33 mouse cellular contexts compared by ENCODE assay signal in the genomic region with DNA sequence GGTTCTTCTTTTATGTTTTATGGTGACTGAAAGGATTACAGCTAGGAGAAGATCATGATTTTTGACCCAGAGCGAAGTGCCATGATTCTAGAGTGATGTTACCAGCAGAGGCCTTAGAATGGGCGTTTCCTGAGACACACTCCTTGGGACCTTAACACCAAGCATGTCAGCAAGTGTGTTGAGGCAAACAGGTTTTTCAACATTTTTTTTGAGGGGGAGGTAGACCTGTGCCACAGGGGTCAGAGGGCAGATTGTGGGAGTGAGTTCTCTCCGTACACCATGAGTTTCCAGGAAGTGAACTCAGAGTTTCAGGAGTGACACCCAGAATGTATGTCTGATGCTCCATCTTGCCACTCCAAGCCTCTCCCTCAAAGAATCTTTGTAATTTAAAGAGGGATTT. TPM values are rescaled to one million over a fixed set of nuclear protein-coding genes. Genes with fewer than 3 reads are reported as not detected.
"Had no signal": no experiment of that assay in that cellular context is flagged by ENCODE, and none has a peak within 500 bp of the region (broad histone marks: within the 10 kb centered on the region; RNA-seq: fewer than 3 reads in every experiment).

No protein-coding gene starts in this region.

- H3K4me1 ChIP-seq: limb, embryonic 10.5 days; limb, embryonic 12.5 days; limb, embryonic 13.5 days; limb, embryonic 15.5 days; liver, embryonic 12.5 days; liver, embryonic 13.5 days; liver, embryonic 15.5 days; lung, embryonic 15.5 days; megakaryocyte, embryonic 14.5 days; midbrain, embryonic 10.5 days; midbrain, embryonic 12.5 days; midbrain, embryonic 13.5 days; midbrain, embryonic 15.5 days; neural tube, embryonic 12.5 days had no signal

- H3K9ac ChIP-seq: limb, embryonic 12.5 days; limb, embryonic 13.5 days; limb, embryonic 15.5 days; liver, embryonic 12.5 days; liver, embryonic 13.5 days; liver, embryonic 14.5 days; liver, embryonic 15.5 days; liver, postnatal 0 days; lung, embryonic 14.5 days; lung, embryonic 15.5 days; midbrain, embryonic 12.5 days; midbrain, embryonic 13.5 days; midbrain, embryonic 15.5 days; neural tube, embryonic 12.5 days had no signal

- H3K27me3 ChIP-seq: limb, embryonic 12.5 days; limb, embryonic 13.5 days; limb, embryonic 15.5 days; liver, embryonic 15.5 days; lung, embryonic 15.5 days; neural tube, embryonic 12.5 days had no signal

- ATAC-seq: liver, embryonic 12.5 days; liver, postnatal 0 days; lung, postnatal 0 days; midbrain, embryonic 13.5 days; midbrain, embryonic 15.5 days; midbrain, embryonic 16.5 days had no signal

- H3K27ac ChIP-seq: limb, embryonic 10.5 days; limb, embryonic 12.5 days; limb, embryonic 13.5 days; limb, embryonic 15.5 days; liver, embryonic 12.5 days; liver, embryonic 13.5 days; liver, embryonic 14.5 days; liver, embryonic 15.5 days; lung, embryonic 15.5 days; macrophage; midbrain, embryonic 10.5 days; midbrain, embryonic 12.5 days; midbrain, embryonic 13.5 days; midbrain, embryonic 15.5 days; neural tube, embryonic 12.5 days had no signal

- DNase-seq: left cerebral cortex, postnatal 4 days; liver; liver, embryonic 13.5 days; liver, postnatal 0 days; lung, adult 18-20 months; lung, adult 2 months; lung, embryonic 14.5 days; lung, postnatal 10 days; lung, postnatal 14 days; lung, postnatal 36 days; lung, postnatal 4 days; midbrain, embryonic 14.5 days had no signal

- H3K4me3 ChIP-seq: limb, embryonic 10.5 days; limb, embryonic 12.5 days; limb, embryonic 13.5 days; limb, embryonic 15.5 days; liver, embryonic 12.5 days; liver, embryonic 13.5 days; liver, embryonic 15.5 days; lung, embryonic 15.5 days; megakaryocyte, embryonic 14.5 days; midbrain, embryonic 10.5 days; midbrain, embryonic 12.5 days; midbrain, embryonic 13.5 days; midbrain, embryonic 15.5 days; myocyte; neural tube, embryonic 12.5 days had no signal

- H3K36me3 ChIP-seq: limb, embryonic 10.5 days; limb, embryonic 12.5 days; limb, embryonic 13.5 days; limb, embryonic 15.5 days; liver, embryonic 12.5 days; liver, embryonic 13.5 days; liver, embryonic 15.5 days; lung, embryonic 15.5 days; midbrain, embryonic 10.5 days; midbrain, embryonic 12.5 days; midbrain, embryonic 13.5 days; midbrain, embryonic 15.5 days; neural tube, embryonic 12.5 days had no signal

- H3K9me3 ChIP-seq: limb, embryonic 10.5 days; limb, embryonic 12.5 days; limb, embryonic 15.5 days; liver, embryonic 12.5 days; liver, embryonic 13.5 days; liver, embryonic 15.5 days; lung, embryonic 15.5 days; midbrain, embryonic 10.5 days; midbrain, embryonic 12.5 days; midbrain, embryonic 13.5 days; midbrain, embryonic 15.5 days; neural tube, embryonic 12.5 days had no signal

- H3K4me2 ChIP-seq: limb, embryonic 12.5 days; limb, embryonic 13.5 days; limb, embryonic 15.5 days; liver, embryonic 11.5 days; liver, embryonic 12.5 days; liver, embryonic 13.5 days; liver, embryonic 15.5 days; lung, embryonic 14.5 days; lung, embryonic 15.5 days; midbrain, embryonic 11.5 days; midbrain, embryonic 12.5 days; midbrain, embryonic 13.5 days; midbrain, embryonic 15.5 days; neural tube, embryonic 12.5 days had no signal

RNA-seq across cellular contexts. Expression of a gene that starts 47.1 kb away (rescaled TPM):
- polyA plus RNA-seq: liver, adult 2 months; macrophage had no signal
